Mouse (Mus musculus) hindbrain, postnatal 0 days (tissue): ENCODE measurements around the gene Wfdc11. TPM values are rescaled to one million over a fixed set of nuclear protein-coding genes. Genes with fewer than 3 reads are reported as not detected.
"Not testable (repeated sequence)": the region's sequence is repeated elsewhere in the genome, so short reads cannot be mapped to it uniquely, and the experiment has no call there.

Source experiments
- ATAC-seq: fragments of 200-750 bp; cut with Nextera tagmentation; 2 replicates; pipeline ENCODE4 v1.8.0; 2017; ENCODE audit warnings: mild to moderate bottlenecking, moderate TSS enrichment, moderate library complexity
- DNase-seq: peaks from one replicate; pipeline ENCODE4 v3.0.0-alpha.2; 2015; ENCODE audit warnings: low spot score
- H3K27ac ChIP-seq: fragments of 300-500 bp; sonication (generic); 2 replicates; pipeline ENCODE4 v1.5.1; 2014; ENCODE audit warnings: mild to moderate bottlenecking
- H3K27me3 ChIP-seq: fragments of 300-500 bp; sonication (generic); 2 replicates; pipeline ENCODE4 v1.6.1; 2014; ENCODE audit warnings: low read length, mixed read lengths; ENCODE audit not compliant: insufficient read depth
- H3K36me3 ChIP-seq: fragments of 300-500 bp; sonication (generic); 2 replicates; pipeline ENCODE4 v1.6.1; 2014; ENCODE audit warnings: low read length, mixed read lengths; ENCODE audit not compliant: insufficient read depth
- H3K4me1 ChIP-seq: fragments of 300-500 bp; sonication (generic); 2 replicates; pipeline ENCODE4 v1.6.1; 2014; ENCODE audit warnings: antibody characterized with exemption, low read length, mixed read lengths; ENCODE audit not compliant: insufficient read depth
- H3K4me2 ChIP-seq: fragments of 300-500 bp; sonication (generic); 2 replicates; pipeline ENCODE4 v1.6.1; 2014; ENCODE audit warnings: low read depth, mild to moderate bottlenecking, low read length, moderate library complexity, mixed read lengths
- H3K4me3 ChIP-seq: fragments of 300-500 bp; sonication (generic); 2 replicates; pipeline ENCODE4 v1.5.1; 2014; ENCODE audit warnings: low read length
- H3K9ac ChIP-seq: fragments of 300-500 bp; sonication (generic); replicated peaks from 2 replicates; pipeline ENCODE4 v1.6.1; 2014; ENCODE audit warnings: mild to moderate bottlenecking, low read length, moderate library complexity, mixed read lengths
- H3K9me3 ChIP-seq: fragments of 300-500 bp; sonication (generic); 2 replicates; pipeline ENCODE4 v1.6.1; 2016; ENCODE audit warnings: low read length, mixed read lengths
- CTCF ChIP-seq: IDR thresholded peaks from 2 replicates; pipeline ENCODE4 v1.5.1; 2016; ENCODE audit warnings: antibody characterized with exemption, control low read depth, low read depth
- WGBS: fragments of 180-500 bp; shearing (Covaris S2); extraction: QIAGEN DNeasy Blood & Tissue Kit; methylation state at CpG from one replicate; pipeline ENCODE4 v1.1.7; 2014; 5-methylcytosine and 5-hydroxymethylcytosine counted together
- polyA plus RNA-seq: library from polyadenylated mRNA; unstranded; fragments of >200 nt; fragmentation: Nextera tagmentation; extraction: Ambion mirVana; gene quantifications from 2 replicates; pipeline ENCODE4 v1.2.1, GENCODE M21; 2015
- total RNA-seq: library from RNA; depleted of rRNA; stranded (reverse); fragments of >200 nt; gene quantifications from 2 replicates; pipeline ENCODE4 v1.2.3, GENCODE M21; 2014

Gene Wfdc11
- total and polyA plus RNA-seq, 2 experiments from 2014 or later = not detected

DNA sequence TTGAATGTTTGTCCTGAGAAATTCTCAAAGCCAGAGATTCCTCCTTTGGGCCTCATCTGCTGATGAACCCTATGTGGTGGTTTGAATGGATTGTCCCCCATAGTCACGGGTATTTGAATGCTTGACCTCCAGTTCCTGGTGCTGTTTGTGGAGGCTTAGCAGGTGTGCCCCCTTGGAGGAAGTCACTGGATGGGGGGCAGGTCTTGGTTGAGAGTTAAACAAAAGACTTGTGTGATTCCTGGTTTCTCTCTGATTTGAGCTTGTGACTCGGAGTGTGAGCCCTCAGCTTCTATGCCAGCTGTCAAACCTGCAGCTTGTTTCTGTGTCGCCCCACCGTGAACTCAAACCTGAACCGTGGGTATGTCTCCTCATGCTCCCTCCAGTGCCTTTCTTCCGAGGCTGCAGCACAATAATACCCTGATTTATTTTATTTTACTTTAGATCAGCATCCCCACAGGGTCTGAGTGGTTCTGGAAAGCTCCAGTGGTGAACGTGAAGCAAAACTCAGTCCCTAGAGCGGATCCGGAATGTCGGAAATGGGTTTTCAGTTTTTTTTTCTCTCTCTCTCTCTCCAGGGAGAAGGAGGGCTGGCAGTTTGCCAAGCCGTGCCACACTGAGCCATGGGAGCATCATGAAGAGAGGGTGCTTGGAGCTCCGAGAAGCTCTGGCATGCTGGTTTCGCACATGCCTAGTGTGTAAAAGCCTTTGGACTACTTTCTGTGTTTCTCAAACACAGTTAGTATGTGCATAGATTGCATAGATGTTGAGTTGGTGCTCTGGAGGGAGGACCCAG lies 31.8 kb downstream of the Wfdc11 start:
- Histone ChIP-seq H3K36me3 (no peaks in the 10 kb centered on the region), H3K9ac (no peak overlapping the region), H3K27me3 (no peaks in the 10 kb centered on the region), H3K4me1 (no peaks in the 10 kb centered on the region), H3K4me3 (no peak overlapping the region), H3K9me3 (no peaks in the 10 kb centered on the region), H3K27ac (no peak overlapping the region), H3K4me2 (no peak overlapping the region)
- ATAC-seq (no peak), DNase-seq (no peak)
- 58% methylated on average over 13 of the region's 13 CpGs for whole genome bisulfite sequencing
- TF ChIP-seq CTCF = no peak

- ATAC-seq = no peak
- H3K27ac ChIP-seq = no peak overlapping the region
- H3K4me3 ChIP-seq = no peak overlapping the region
- H3K4me1 ChIP-seq = no peaks in the 10 kb centered on the region
- no peak overlapping the region for H3K9ac ChIP-seq
- no peaks in the 10 kb centered on the region for H3K36me3 ChIP-seq
- no peaks in the 10 kb centered on the region for H3K27me3 ChIP-seq
- TF ChIP-seq CTCF = no peak
- DNase-seq = no peak
- H3K4me2 ChIP-seq = no peak overlapping the region
- H3K9me3 ChIP-seq = no peaks in the 10 kb centered on the region
- 68% methylated on average over 7 of the region's 7 CpGs for WGBS
Observed at GRCm38 (mm10) chr2:164641129-164641528, 32.8 kb downstream of the Wfdc11 start.

GRCm38 (mm10) chr2:164638696-164639095 lies 35.2 kb downstream of the Wfdc11 start, which contains the start of gene Wfdc16:
Gene Wfdc16, minus strand, starts transcription at chr2:164638796.
- no peak for ATAC-seq
- H3K4me1 ChIP-seq = no peaks in the 10 kb centered on the region
- no peak within 1 kb of the TSS for H3K4me2 ChIP-seq
- DNase-seq = no peak
- no peaks in the 10 kb centered on the region for H3K36me3 ChIP-seq
- WGBS = 89% methylated on average over 3 of the region's 3 CpGs
- no peaks in the 10 kb centered on the region for H3K9me3 ChIP-seq
- no peak within 1 kb of the TSS for H3K9ac ChIP-seq
- H3K27me3 ChIP-seq = no peaks in the 10 kb centered on the region
- no peak within 1 kb of the TSS for H3K4me3 ChIP-seq
- TF ChIP-seq CTCF = no peak
- no peak within 1 kb of the TSS for H3K27ac ChIP-seq

DNA sequence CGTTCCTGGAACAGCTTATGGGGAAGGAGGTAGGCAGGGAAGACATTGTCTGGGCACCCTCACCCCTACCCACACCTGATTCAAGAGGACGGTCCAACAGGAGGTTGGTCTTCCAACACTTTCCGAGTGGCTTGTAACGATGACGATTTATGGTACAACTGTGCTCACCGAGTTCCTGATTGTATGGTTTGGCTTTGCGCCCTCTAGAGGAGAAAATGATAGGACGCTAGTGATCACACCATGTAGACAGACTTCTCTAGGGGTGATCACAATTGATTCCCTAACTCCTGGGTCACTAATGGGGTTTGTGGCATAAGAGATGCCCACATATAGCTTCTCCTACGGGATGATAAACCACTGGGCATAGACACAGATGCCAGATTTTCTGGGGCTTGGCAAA lies 38.6 kb downstream of the Wfdc11 start:
- 83% methylated on average over 9 of the region's 9 CpGs for WGBS
- no peaks in the 10 kb centered on the region for H3K27me3 ChIP-seq
- no peak overlapping the region for H3K4me2 ChIP-seq
- no peak for DNase-seq
- ATAC-seq = no peak
- H3K4me1 ChIP-seq = no peaks in the 10 kb centered on the region
- no peaks in the 10 kb centered on the region for H3K9me3 ChIP-seq
- peak; percentile 28 for TF ChIP-seq CTCF
- no peaks in the 10 kb centered on the region for H3K36me3 ChIP-seq
- no peak overlapping the region for H3K4me3 ChIP-seq
- no peak overlapping the region for H3K9ac ChIP-seq
- H3K27ac ChIP-seq = no peak overlapping the region

DNA sequence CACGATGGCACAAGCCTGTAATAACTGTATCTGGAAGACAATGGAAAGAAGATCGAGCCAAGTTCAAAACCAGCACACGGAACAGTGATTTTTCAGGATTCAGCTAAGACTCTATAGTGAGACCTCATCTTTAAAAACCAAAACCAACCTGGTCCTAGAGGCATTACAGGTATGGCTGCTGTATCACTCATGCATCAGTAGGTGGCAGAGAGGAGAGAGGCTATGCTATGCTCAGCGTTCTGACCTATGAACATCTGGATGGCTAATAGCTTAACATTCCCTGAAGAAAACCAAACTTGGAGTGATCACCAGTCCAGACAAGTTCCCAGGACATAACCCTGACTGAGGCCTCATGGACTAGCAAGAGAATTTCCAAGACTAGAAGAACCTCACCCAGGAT lies 52.1 kb downstream of the Wfdc11 start:
- Histone ChIP-seq H3K9ac (no peak overlapping the region), H3K36me3 (no peaks in the 10 kb centered on the region), H3K27me3 (no peaks in the 10 kb centered on the region), H3K4me3 (no peak overlapping the region), H3K9me3 (no peaks in the 10 kb centered on the region), H3K4me2 (no peak overlapping the region), H3K27ac (no peak overlapping the region), H3K4me1 (no peaks in the 10 kb centered on the region)
- no peak for TF ChIP-seq CTCF
- no peak for ATAC-seq
- WGBS = 86% methylated on average over 4 of the region's 4 CpGs
- DNase-seq = no peak

DNA sequence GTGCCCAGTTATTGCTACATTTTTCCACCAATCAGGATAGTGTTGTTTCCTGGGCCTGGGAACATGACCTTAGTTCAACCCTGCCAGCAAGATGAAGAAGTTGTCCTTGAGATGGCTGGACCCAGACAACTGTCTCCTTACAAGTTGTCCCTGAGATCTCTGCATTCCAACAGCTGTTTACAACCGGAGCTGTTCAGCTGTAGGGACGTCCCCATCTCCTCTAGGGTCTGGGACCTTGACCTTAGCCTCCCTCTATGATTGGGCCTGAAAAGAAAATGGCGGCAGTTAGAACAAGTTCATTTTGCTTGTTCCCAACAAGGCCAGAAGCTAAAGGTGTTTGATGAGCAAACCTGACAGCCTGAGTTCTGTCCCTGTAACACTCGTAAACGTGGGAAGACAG lies 54.8 kb downstream of the Wfdc11 start:
- H3K27ac ChIP-seq = no peak overlapping the region
- H3K9ac ChIP-seq = no peak overlapping the region
- no peak for TF ChIP-seq CTCF
- H3K9me3 ChIP-seq = no peaks in the 10 kb centered on the region
- WGBS = 77% methylated on average over 5 of the region's 5 CpGs
- no peak for DNase-seq
- no peak for ATAC-seq
- H3K27me3 ChIP-seq = no peaks in the 10 kb centered on the region
- H3K36me3 ChIP-seq = no peaks in the 10 kb centered on the region
- no peak overlapping the region for H3K4me2 ChIP-seq
- H3K4me1 ChIP-seq = no peaks in the 10 kb centered on the region
- H3K4me3 ChIP-seq = no peak overlapping the region

DNA sequence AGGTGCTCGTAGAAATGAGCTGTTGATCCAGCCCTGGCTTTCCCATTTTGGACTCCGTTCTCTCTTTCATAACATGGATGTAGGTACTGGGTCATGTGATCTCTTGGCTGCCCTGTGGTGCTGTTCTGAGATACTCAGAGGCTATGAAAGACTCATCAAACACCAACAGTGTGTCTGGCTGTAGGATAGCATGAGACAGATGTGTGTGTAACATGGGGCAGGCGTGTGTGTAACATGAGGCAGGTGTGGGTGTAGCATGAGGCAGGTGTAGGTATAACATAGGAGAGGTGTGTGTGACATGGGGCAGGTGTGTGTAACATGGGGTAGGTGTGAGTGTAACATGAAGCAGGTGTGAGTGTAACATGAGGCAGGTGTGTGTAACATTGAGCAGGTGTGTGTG lies 58.5 kb downstream of the Wfdc11 start:
- Histone ChIP-seq H3K4me2 (no peak overlapping the region), H3K27me3 (no peaks in the 10 kb centered on the region), H3K27ac (no peak overlapping the region), H3K36me3 (no peaks in the 10 kb centered on the region), H3K4me1 (no peaks in the 10 kb centered on the region), H3K9me3 (no peaks in the 10 kb centered on the region), H3K4me3 (no peak overlapping the region), H3K9ac (no peak overlapping the region)
- ATAC-seq (no peak), DNase-seq (no peak)
- WGBS = 91% methylated on average over 3 of the region's 3 CpGs
- TF ChIP-seq CTCF = no peak

- not testable (repeated sequence) for H3K36me3 ChIP-seq, H3K4me3 ChIP-seq, H3K9ac ChIP-seq, H3K4me2 ChIP-seq, DNase-seq, H3K4me1 ChIP-seq, H3K9me3 ChIP-seq, H3K27ac ChIP-seq, ATAC-seq, H3K27me3 ChIP-seq
- 41% methylated on average over 8 of the region's 8 CpGs for WGBS
Observed at GRCm38 (mm10) chr2:164613471-164613870, 60.4 kb downstream of the Wfdc11 start, which contains the start of the genes Wfdc6b and Wfdc8. Gene Wfdc6b, plus strand, starts transcription at chr2:164613522. Gene Wfdc8, minus strand, starts transcription at chr2:164613626.
